Mouse (Mus musculus) CD4-positive helper T cell, adult 2 months (primary cell): ENCODE results near the gene Fbxw9.

ENCODE experiments used
- DNase-seq: peaks from one replicate; pipeline ENCODE4 v3.0.0-alpha.2; 2012; ENCODE audit warnings: low read depth, missing footprints, low spot score

Fbxw9 gene

DNA sequence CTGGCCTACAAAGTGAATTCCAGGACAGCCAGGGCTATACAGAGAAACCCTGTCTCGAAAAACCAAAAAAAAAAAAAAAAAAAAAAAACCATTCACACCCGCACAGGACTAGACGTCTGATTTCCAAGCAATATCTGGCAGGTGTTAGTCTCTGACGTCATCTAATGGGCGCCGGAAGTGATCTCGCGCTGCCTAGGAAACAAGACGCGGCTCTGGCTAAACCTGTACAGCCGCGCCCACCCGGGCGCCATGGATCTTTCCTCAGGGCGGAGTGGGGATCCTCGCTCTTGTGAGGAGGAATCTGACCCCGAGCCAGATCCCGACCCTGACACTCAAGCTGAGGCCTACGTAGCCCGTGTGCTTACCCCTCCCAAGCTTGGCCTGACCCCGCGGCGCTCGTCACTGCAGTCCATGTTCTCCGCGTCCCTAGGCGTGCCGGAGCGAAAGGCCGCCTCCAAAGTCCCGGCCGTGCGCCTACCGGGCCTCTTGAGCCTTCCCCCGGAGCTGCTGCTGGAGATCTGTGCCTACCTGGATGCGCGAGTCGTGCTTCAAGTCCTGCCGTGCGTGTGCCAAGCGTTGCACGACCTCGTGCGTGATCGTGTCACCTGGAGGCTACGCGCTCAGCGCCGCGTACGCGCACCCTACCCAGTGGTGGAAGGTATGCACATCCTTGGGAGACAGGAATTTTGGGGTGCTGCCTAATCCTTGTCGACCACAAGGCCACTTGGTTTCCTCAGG, at the start of gene Fbxw9:
TSS of gene Fbxw9 (plus strand) at position 177 of the 738 bp plus-strand sequence.
- peak; percentile 93 for DNase-seq

- DNase-seq = no peak
These were observed 48.6 kb upstream of the Fbxw9 start for GRCm38 (mm10) chr8:85011242-85011641.

DNA sequence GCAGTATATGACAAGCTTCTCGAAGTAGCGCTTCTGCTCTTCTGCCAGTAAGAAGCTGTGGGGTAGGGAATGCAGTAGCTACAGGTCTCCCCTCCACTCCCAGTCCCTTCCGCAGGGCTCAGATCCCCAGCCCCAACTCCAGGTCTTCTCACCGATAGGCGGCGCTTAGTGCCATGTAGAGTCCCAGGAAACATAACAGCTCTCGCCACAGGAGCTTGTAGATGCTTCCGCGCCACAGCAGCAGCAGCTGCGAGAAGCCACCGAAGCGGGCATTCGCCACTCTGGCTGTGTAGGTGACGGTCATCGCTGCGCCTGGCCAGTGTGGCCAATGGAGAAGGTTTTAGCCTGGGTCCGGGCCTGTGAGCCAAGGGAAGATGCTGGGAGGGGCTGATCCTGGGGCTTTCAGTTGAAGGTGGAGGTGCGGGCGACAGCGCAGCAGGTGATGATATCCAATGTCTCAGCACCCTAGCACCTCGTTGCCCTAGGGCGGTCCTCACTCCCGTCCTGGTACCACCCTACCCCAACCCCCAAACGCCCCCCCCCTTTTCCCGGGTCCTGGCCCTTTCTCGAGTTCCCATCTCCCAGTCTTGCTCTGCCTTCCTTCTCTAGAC, 46.5 kb upstream of the Fbxw9 start:
- peak; percentile 85 for DNase-seq

GRCm38 (mm10) chr8:85014431-85014830, 45.4 kb upstream of the Fbxw9 start, which contains the start of gene Best2:
TSS of gene Best2 (minus strand) at chr8:85014531.
- no peak for DNase-seq

DNA sequence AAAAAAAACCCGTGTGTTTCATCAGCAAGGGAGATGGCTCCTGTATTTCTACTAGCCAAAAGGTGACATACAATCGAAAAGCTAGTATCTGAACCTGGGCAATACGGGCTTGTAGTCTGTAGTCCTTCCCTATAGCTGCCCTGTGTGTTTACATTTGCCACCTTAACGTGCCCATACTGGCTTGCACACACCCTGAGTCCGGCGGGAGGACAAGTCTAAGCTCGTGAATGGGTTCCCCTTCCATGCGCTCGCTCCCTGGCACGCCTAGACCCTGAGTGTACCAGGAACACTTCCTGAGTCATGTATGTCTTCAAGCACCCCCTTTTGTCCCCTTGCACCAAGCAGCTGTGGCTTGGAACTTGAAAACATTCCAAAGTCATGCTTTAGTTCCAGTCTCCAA, 43.1 kb upstream of the Fbxw9 start:
- no peak for DNase-seq

- no peak for DNase-seq
These were observed 42.6 kb upstream of the Fbxw9 start for GRCm38 (mm10) chr8:85017209-85017608.

GRCm38 (mm10) chr8:85021514-85022055, 38.3 kb upstream of the Fbxw9 start:
- DNase-seq = no peak

DNA sequence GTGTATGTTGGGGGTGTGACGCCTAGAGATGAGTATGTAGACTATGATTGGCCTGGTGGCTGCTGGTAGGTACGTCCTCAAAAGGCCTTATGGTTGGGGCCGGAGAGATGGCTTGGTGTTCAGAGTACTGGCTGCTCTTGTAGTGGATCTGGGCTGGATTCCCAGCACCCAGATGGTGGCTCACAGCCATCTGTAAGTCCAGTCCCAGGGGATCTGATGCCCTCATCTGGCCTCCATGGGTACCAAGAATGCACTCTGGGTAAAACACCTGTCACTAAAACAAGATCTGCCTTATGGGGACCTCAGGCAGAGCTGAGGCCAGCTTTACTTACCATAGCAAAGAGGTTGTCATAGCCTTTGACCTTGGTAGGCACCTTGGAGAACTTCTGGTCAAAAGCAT, 36.0 kb upstream of the Fbxw9 start:
- DNase-seq = no peak

DNA sequence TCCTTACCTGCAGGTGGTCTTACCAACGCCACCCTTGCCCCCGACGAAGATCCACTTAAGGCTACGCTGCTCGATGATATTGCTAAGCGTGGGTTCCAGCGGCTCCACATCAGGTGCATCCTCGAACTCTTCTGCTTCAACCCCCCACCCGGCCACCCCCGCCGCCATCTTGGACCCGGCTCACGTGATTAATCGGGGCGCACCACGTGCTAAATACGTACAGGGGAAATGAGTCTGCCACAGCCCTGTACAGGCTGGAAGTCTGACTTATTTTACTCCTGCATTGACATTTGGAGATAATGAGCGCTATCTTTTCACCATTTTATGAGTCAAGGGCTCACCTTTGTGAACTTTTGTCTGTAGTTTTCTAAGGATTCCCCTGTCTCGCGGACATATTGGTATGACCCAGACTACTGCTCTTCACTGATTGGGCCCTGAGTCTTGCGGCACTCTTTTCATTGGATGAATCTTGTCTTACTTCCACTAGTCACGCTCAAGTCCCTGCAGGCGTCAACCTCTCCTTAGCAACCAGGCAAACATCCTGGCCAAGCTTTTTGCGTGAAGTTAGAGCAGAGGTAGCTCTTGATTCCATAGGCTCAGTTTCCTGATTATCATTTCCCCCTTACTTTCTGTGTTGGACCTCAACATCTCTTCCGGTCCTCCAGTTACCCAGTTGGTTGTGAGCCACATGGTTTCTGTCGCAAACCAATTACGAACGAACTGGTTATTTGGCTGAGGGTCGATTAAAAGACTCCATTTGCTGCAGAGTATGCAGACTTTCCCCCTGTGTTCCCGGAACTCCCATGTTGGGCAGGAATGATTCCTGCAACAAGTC, 34.5 kb upstream of the Fbxw9 start, which contains the start of gene Asna1:
TSS of gene Asna1 (minus strand) at position 184 of the 835 bp plus-strand sequence.
- peak; percentile 96 for DNase-seq

DNA sequence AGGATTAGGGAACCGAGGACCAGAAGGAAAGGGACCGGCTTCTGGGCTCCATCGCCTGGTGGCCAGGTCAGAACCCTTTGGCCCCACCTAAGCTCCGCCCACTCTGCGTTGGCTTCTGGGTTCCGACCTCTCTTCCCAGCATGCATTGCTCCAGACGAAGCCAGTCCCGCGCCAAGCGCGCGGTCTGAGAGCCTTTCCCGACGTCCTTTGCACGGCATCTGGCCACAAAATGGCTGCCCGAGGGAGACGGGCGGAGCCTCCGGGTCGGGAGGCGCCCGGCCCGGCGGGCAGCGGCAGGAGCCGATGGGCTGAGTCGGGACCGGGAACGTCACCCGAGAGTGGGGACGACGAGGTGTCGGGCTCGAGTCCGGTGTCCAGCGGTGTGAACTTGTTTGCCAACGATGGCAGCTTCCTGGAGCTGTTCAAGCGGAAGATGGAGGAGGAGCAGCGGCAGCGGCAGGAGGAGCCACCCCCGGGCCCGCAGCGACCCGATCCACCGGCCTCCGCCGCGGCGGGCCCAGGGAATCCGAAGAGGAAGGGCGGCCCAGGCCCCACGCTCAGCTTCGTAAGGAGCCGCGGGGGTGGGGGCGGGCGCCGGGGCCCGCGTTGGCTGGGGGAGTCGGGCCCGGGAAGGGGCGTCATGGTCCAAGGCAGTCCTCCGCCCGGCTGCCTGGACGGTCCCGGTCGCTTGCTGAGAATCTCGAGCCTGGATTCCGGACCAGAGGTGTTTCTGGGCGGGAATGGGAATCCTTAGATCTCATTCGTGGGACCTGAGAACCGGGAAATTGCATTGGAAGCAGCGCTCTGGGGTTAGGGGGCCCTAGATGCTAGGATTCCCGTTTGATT, 33.0 kb upstream of the Fbxw9 start, which contains the start of gene Trir:
TSS of gene Trir (plus strand) at position 154 of the 846 bp plus-strand sequence.
- DNase-seq = peak; percentile 95

DNA sequence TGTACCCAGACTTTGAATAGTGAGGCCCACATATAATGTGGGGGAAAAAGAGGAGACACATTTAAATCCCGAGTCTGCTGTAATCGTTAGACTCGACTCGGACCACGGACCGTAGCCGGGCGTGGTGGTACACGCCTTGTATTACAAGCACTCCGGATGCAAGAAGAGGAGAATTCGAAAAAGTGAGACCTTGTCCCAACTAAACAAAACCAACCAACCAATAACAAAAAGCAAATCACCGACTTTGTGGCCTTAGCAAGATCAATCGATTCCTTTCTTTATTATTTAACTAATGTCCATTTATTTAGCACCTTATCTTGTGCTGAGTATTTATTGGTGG, 32.4 kb upstream of the Fbxw9 start:
- peak; percentile 33 for DNase-seq

- peak; percentile 44 for DNase-seq
These were observed 31.9 kb upstream of the Fbxw9 start for GRCm38 (mm10) chr8:85027922-85028321.

DNA sequence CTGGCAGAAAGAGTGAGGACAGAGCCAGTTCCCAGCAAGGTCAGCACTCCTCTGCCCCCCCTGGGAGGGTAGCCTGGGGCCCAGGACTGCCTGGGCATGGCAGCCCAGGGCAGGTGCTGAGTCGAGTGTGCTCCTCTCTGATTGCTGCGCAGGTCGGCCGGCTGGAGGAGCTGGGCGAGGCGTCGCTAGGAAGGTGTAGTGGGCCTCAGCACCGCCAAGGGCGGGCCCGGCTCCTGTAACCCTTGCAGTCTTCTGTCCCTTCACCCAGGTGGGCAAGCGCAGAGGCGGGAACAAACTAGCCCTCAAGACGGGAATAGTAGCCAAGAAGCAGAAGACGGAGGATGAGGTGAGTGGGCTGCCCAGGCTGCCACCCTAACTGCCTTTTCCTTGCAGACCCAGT, 30.6 kb upstream of the Fbxw9 start:
- DNase-seq = no peak

GRCm38 (mm10) chr8:85032622-85033311, 27.1 kb upstream of the Fbxw9 start:
- DNase-seq = no peak

DNA sequence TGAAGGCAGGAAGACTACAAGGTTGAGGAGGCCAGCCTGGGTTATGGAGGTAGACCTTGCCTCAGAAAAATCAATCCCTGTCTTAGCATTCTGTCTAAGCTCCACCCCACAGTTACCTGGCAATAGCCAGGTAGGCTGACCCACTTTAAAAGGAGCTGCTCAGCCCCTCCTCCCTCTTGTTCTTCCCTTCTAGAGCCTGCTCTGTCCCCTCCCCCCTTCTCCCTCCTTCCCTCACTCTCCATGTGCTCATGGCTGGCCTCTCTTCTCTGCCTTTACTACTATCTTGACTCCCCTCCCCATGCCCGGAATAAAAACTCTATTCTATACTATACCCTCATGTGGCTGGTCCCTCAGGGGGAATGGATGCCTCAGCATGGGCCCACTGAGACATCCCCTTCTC, 26.0 kb upstream of the Fbxw9 start:
- no peak for DNase-seq

DNA sequence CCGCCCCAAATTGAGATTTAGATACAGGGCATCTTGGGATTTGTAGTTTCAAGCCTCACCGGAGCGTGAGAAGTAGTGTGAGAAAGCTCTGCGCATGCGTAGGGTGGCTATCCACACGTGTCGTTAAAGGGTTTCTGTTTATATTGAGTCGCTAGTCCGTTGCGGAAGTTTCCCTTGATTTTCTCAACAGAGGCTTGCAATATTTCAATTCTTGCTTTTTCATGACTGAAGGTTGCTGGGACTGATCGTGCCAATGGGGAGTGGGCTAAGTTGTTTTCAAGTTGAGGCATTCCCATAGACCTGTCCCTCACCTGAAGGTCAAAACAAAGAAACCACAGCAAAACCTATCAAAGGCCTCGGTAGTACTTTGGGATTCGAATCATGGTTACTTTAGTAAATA, 25.1 kb upstream of the Fbxw9 start:
- peak; percentile 90 for DNase-seq

GRCm38 (mm10) chr8:85035165-85035727, 24.6 kb upstream of the Fbxw9 start:
- DNase-seq = no peak

- DNase-seq = peak; percentile 65
These were observed 24.0 kb upstream of the Fbxw9 start for GRCm38 (mm10) chr8:85035728-85036310.

GRCm38 (mm10) chr8:85036381-85036717, 23.5 kb upstream of the Fbxw9 start:
- DNase-seq = no peak
